Mouse (Mus musculus): Measurements from ENCODE around the gene Cxcr3. TPM values are rescaled to one million over a fixed set of nuclear protein-coding genes. Genes with fewer than 3 reads are reported as not detected.

Gene Cxcr3
- 0.15 and 0.31 TPM in 2 replicates for polyA plus RNA-seq (2015; fragmentation: Nextera tagmentation; extraction: Ambion mirVana)

DNA sequence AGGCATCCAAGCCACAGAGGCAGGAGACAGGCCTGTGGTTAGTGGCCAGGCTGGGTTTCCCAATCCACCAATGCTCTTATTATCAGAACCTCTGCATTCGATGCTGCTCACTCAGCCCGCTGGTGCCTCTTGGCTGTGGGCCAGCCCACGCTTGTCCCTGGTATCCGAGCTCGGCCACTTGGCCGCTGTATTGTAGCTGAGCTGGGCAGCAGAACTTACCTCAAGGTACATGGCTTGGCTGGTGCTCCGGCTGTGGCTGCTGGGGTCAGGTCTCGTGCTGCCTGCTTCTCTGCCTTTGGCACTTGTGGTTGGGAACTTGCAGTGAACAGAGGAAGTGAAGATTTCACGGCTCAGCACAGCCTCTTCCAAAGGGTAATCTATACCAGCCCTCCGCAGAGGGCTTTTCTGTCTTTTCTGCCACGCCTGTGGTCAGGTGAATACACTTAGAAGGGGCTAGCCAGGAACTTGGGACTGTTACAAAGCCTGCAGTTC lies at the start of gene Cxcr3:
Gene Cxcr3 (minus strand): TSS at position 442 of the 492 bp plus-strand sequence.
- H3K27ac ChIP-seq = no peak within 1 kb of the TSS
- 43% methylated on average over 11 of the region's 11 CpGs for WGBS
- ATAC-seq (ENCODE audit: insufficient number of reproducible peaks, insufficient read depth, low FRiP score, low TSS enrichment, low read depth) = 0 out of 2 replicates have a peak, but pooled peaks have one; percentile 37
- H3K9me3 ChIP-seq = no peaks in the 10 kb centered on the region
- peaks cover 63% of the 10 kb centered on the region for H3K27me3 ChIP-seq
- H3K4me1 ChIP-seq = no peaks in the 10 kb centered on the region
- no peak within 1 kb of the TSS for H3K9ac ChIP-seq
- no peaks in the 10 kb centered on the region for H3K36me3 ChIP-seq
- H3K4me3 ChIP-seq = no peak within 1 kb of the TSS
- no peak within 1 kb of the TSS for H3K4me2 ChIP-seq

GRCm38 (mm10) chrX:101772035-101772434 lies 38.0 kb upstream of the Cxcr3 start:
- no peak overlapping the region for H3K4me2 ChIP-seq
- H3K9ac ChIP-seq = no peak overlapping the region
- 44% methylated on average over 5 of the region's 5 CpGs for WGBS
- ATAC-seq (ENCODE audit: insufficient number of reproducible peaks, insufficient read depth, low FRiP score, low TSS enrichment, low read depth) = no peak
- H3K27ac ChIP-seq = no peak overlapping the region
- H3K4me3 ChIP-seq = no peak overlapping the region
- no peaks in the 10 kb centered on the region for H3K4me1 ChIP-seq
- H3K9me3 ChIP-seq = no peaks in the 10 kb centered on the region
- peaks cover 33% of the 10 kb centered on the region for H3K27me3 ChIP-seq
- H3K36me3 ChIP-seq = no peaks in the 10 kb centered on the region

- no peak overlapping the region for H3K27ac ChIP-seq
- no peaks in the 10 kb centered on the region for H3K36me3 ChIP-seq
- H3K27me3 ChIP-seq = peaks cover 29% of the 10 kb centered on the region
- H3K4me2 ChIP-seq = no peak overlapping the region
- H3K9me3 ChIP-seq = no peaks in the 10 kb centered on the region
- no peak overlapping the region for H3K9ac ChIP-seq
- no peak overlapping the region for H3K4me3 ChIP-seq
- H3K4me1 ChIP-seq = no peaks in the 10 kb centered on the region
- ATAC-seq (ENCODE audit: insufficient number of reproducible peaks, insufficient read depth, low FRiP score, low TSS enrichment, low read depth) = no peak
- 43% methylated on average over 3 of the region's 3 CpGs for WGBS
Observed at GRCm38 (mm10) chrX:101770307-101770706, 36.2 kb upstream of the Cxcr3 start.

- no peak for ATAC-seq (ENCODE audit: insufficient number of reproducible peaks, insufficient read depth, low FRiP score, low TSS enrichment, low read depth)
- H3K9ac ChIP-seq = no peak overlapping the region
- H3K4me1 ChIP-seq = no peaks in the 10 kb centered on the region
- 75% methylated on average over 2 of the region's 2 CpGs for WGBS
- H3K36me3 ChIP-seq = no peaks in the 10 kb centered on the region
- H3K4me3 ChIP-seq = no peak overlapping the region
- H3K4me2 ChIP-seq = no peak overlapping the region
- H3K27me3 ChIP-seq = peaks cover 22% of the 10 kb centered on the region
- no peak overlapping the region for H3K27ac ChIP-seq
- no peaks in the 10 kb centered on the region for H3K9me3 ChIP-seq
Observed at GRCm38 (mm10) chrX:101769478-101769877, 35.4 kb upstream of the Cxcr3 start.

- Histone ChIP-seq H3K27ac (no peak overlapping the region), H3K4me1 (no peaks in the 10 kb centered on the region), H3K4me3 (no peak overlapping the region), H3K36me3 (no peaks in the 10 kb centered on the region), H3K4me2 (no peak overlapping the region), H3K9ac (no peak overlapping the region), H3K9me3 (no peaks in the 10 kb centered on the region), H3K27me3 (peaks cover 7% of the 10 kb centered on the region)
- no peak for ATAC-seq (ENCODE audit: insufficient number of reproducible peaks, insufficient read depth, low FRiP score, low TSS enrichment, low read depth)
- WGBS = 59% methylated on average over 7 of the region's 7 CpGs
Observed at GRCm38 (mm10) chrX:101767280-101767679, 33.2 kb upstream of the Cxcr3 start.

GRCm38 (mm10) chrX:101765111-101765510 lies 31.0 kb upstream of the Cxcr3 start:
- no peak overlapping the region for H3K9ac ChIP-seq
- H3K9me3 ChIP-seq = no peaks in the 10 kb centered on the region
- no peak overlapping the region for H3K4me2 ChIP-seq
- H3K4me3 ChIP-seq = no peak overlapping the region
- H3K4me1 ChIP-seq = no peaks in the 10 kb centered on the region
- H3K27ac ChIP-seq = no peak overlapping the region
- ATAC-seq (ENCODE audit: insufficient number of reproducible peaks, insufficient read depth, low FRiP score, low TSS enrichment, low read depth) = no peak
- 79% methylated on average over 4 of the region's 4 CpGs for WGBS
- H3K27me3 ChIP-seq = peaks cover 20% of the 10 kb centered on the region
- no peaks in the 10 kb centered on the region for H3K36me3 ChIP-seq

- peaks cover 22% of the 10 kb centered on the region for H3K27me3 ChIP-seq
- ATAC-seq (ENCODE audit: insufficient number of reproducible peaks, insufficient read depth, low FRiP score, low TSS enrichment, low read depth) = no peak
- 63% methylated on average over 5 of the region's 5 CpGs for WGBS
Observed at GRCm38 (mm10) chrX:101764621-101765020, 30.6 kb upstream of the Cxcr3 start.

GRCm38 (mm10) chrX:101754478-101754877 lies 20.4 kb upstream of the Cxcr3 start:
- WGBS = 70% methylated on average over 5 of the region's 5 CpGs
- Histone ChIP-seq H3K27ac (no peak overlapping the region), H3K9me3 (no peaks in the 10 kb centered on the region), H3K4me3 (no peak overlapping the region), H3K27me3 (peaks cover 32% of the 10 kb centered on the region; the same call in 1 of the 2 replicates), H3K4me2 (no peak overlapping the region), H3K9ac (no peak overlapping the region), H3K4me1 (no peaks in the 10 kb centered on the region), H3K36me3 (no peaks in the 10 kb centered on the region)
- no peak for ATAC-seq (ENCODE audit: insufficient number of reproducible peaks, insufficient read depth, low FRiP score, low TSS enrichment, low read depth)

More at GRCm38 (mm10) chrX:101764621-101765020, 30.6 kb upstream of the Cxcr3 start:
- Histone ChIP-seq H3K4me3 (no peak overlapping the region), H3K4me2 (no peak overlapping the region), H3K9ac (no peak overlapping the region), H3K4me1 (no peaks in the 10 kb centered on the region), H3K9me3 (no peaks in the 10 kb centered on the region), H3K27ac (no peak overlapping the region), H3K36me3 (no peaks in the 10 kb centered on the region)

DNA sequence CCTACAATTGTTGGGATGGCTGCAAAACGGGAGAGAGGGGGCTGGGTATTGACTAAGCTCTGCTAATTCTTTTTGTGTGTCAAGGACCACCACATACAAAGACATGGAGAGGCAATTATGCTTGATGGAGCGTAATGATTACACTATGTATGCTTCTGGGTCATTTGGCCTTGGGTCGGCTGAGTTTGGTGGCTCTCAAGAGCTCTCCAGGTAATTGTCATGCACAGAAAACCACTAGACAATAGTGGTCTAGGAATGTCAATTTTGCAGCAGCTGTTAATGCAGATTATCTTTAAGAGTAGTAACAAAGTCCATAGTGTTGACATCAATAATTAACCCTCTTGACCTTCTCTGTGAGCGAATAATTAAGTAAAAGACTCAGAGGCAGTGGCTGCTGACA lies 16.1 kb upstream of the Cxcr3 start:
- WGBS = 62% methylated on average over 4 of the region's 4 CpGs
- H3K36me3 ChIP-seq = no peaks in the 10 kb centered on the region
- no peaks in the 10 kb centered on the region for H3K4me1 ChIP-seq
- H3K9ac ChIP-seq = no peak overlapping the region
- H3K4me3 ChIP-seq = no peak overlapping the region
- H3K27ac ChIP-seq = no peak overlapping the region
- no peak for ATAC-seq (ENCODE audit: insufficient number of reproducible peaks, insufficient read depth, low FRiP score, low TSS enrichment, low read depth)
- H3K4me2 ChIP-seq = no peak overlapping the region
- no peaks in the 10 kb centered on the region for H3K9me3 ChIP-seq
- H3K27me3 ChIP-seq = peaks cover 40% of the 10 kb centered on the region; the same call in 1 of the 2 replicates

DNA sequence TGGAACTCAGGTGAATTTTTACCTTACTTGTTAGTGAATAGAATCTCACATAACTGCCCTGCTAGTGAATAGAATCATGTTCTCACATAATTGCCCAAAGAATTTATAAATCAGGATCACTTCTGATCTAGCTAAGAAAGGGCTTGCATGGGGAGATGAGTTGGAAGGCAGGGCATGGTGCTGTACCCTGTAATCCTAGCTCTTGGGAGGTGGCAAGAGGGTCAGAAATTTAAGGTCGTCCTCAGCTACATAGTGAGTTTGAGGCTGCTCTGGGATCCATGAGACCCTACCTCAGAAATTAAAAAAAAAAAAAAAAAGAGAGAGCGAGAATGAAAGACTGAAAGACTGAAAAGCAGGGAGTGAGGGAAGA lies 7.0 kb upstream of the Cxcr3 start:
- Histone ChIP-seq H3K9me3 (no peaks in the 10 kb centered on the region), H3K9ac (no peak overlapping the region), H3K4me3 (no peak overlapping the region), H3K4me2 (no peak overlapping the region), H3K4me1 (no peaks in the 10 kb centered on the region), H3K36me3 (no peaks in the 10 kb centered on the region), H3K27me3 (peaks cover 32% of the 10 kb centered on the region), H3K27ac (no peak overlapping the region)
- 80% methylated on average over 2 of the region's 2 CpGs for WGBS
- no peak for ATAC-seq (ENCODE audit: insufficient number of reproducible peaks, insufficient read depth, low FRiP score, low TSS enrichment, low read depth)

DNA sequence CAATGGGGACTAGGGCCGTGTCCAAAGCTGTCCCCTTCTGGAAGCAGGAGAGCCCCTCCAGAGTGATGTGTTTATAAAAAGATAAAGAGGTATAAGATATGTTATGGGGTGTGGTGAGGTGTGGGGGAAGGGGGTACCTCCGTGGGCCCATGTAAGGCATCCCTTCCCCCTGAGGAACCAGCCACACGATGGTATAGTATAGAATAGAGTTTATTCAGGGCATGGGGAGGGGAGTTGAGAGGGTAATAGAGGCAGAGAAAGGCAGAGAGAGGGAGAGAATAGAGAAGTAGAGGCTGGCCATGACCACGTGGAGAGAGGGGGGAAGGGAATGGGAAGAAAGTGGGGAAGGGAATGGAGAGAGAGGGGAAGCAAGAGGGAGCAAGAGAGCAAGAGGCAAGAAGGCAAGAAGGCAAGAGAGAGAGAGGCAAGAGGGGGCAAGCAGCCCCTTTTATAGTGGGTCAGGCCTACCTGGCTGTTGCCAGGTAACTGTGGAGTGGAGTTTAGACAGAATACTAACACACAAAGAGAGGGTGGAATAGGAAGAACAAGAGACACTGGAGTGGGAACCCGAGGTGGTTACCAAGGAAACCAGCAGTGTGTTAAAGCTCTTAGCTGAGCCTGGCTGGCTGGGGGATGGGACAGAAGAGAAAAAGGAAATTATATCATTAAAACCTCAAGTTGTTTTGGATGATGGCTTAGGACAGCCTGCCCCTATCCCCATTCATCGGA lies 6.4 kb upstream of the Cxcr3 start:
- Histone ChIP-seq H3K4me2 (no peak overlapping the region), H3K9me3 (no peaks in the 10 kb centered on the region), H3K4me1 (no peaks in the 10 kb centered on the region), H3K9ac (no peak overlapping the region), H3K4me3 (no peak overlapping the region), H3K36me3 (no peaks in the 10 kb centered on the region), H3K27me3 (peaks cover 37% of the 10 kb centered on the region), H3K27ac (no peak overlapping the region)
- ATAC-seq (ENCODE audit: insufficient number of reproducible peaks, insufficient read depth, low FRiP score, low TSS enrichment, low read depth) = no peak
- 50% methylated on average over 6 of the region's 6 CpGs for WGBS

DNA sequence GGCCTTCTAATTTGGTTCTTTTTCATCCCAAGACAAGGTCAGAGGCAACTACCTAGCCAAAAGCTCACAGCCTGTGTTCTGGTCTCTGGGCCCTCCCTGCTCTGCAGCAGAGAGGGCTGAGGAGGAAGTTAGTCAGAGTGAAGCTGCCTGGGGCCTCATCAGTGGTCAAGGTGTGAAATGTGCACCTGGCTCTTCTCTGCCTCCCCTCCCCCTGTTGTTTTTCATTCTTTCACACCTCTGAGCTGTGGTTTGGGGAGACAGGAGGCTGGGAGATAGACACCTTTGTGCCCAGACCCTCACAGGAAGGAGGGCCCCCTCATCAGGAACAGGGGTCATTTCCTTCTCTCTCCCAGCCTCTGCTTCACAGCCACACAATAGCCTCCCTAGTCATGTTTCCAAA lies 3.1 kb upstream of the Cxcr3 start:
- H3K4me3 ChIP-seq = no peak overlapping the region
- H3K4me2 ChIP-seq = no peak overlapping the region
- no peaks in the 10 kb centered on the region for H3K9me3 ChIP-seq
- no peak overlapping the region for H3K9ac ChIP-seq
- H3K27me3 ChIP-seq = peaks cover 54% of the 10 kb centered on the region
- H3K27ac ChIP-seq = no peak overlapping the region
- ATAC-seq (ENCODE audit: insufficient number of reproducible peaks, insufficient read depth, low FRiP score, low TSS enrichment, low read depth) = no peak
- H3K4me1 ChIP-seq = no peaks in the 10 kb centered on the region
- H3K36me3 ChIP-seq = no peaks in the 10 kb centered on the region
